Mouse (Mus musculus) neural tube, embryonic 15.5 days (tissue): ENCODE data around the gene Synj1. TPM values are rescaled to one million over a fixed set of nuclear protein-coding genes. Genes with fewer than 3 reads are reported as not detected.

ENCODE experiments used
- ATAC-seq: fragments of 200-750 bp; cut with Nextera tagmentation; 2 replicates; pipeline ENCODE4 v1.8.0; 2017; ENCODE audit warnings: mild to moderate bottlenecking, moderate TSS enrichment, moderate library complexity; ENCODE audit not compliant: low FRiP score
- H3K27ac ChIP-seq: fragments of 300-500 bp; sonication (generic); replicated peaks from 2 replicates; pipeline ENCODE4 v1.5.1; 2015; ENCODE audit warnings: mild to moderate bottlenecking, inconsistent platforms
- H3K27me3 ChIP-seq: fragments of 300-500 bp; sonication (generic); replicated peaks from 2 replicates; pipeline ENCODE4 v1.6.1; 2015; ENCODE audit warnings: inconsistent platforms
- H3K36me3 ChIP-seq: fragments of 300-500 bp; sonication (generic); 2 replicates; pipeline ENCODE4 v1.6.1; 2015; ENCODE audit warnings: inconsistent platforms
- H3K4me1 ChIP-seq: fragments of 300-500 bp; sonication (generic); 2 replicates; pipeline ENCODE4 v1.6.1; 2015; ENCODE audit warnings: inconsistent platforms
- H3K4me2 ChIP-seq: fragments of 300-500 bp; sonication (generic); 2 replicates; pipeline ENCODE4 v1.6.1; 2015; ENCODE audit warnings: inconsistent platforms, mild to moderate bottlenecking, moderate library complexity
- H3K4me3 ChIP-seq: fragments of 300-500 bp; sonication (generic); replicated peaks from 2 replicates; pipeline ENCODE4 v1.5.1; 2015; ENCODE audit warnings: mild to moderate bottlenecking, inconsistent platforms
- H3K9ac ChIP-seq: fragments of 300-500 bp; sonication (generic); replicated peaks from 2 replicates; pipeline ENCODE4 v1.6.1; 2015; ENCODE audit warnings: mild to moderate bottlenecking, inconsistent platforms
- H3K9me3 ChIP-seq: fragments of 300-500 bp; sonication (generic); replicated peaks from 2 replicates; pipeline ENCODE4 v1.6.1; 2016; ENCODE audit warnings: inconsistent platforms
- WGBS: fragments of 180-500 bp; shearing (Covaris S2); methylation state at CpG from one replicate; pipeline ENCODE4 v1.1.7; 2015; ENCODE audit warnings: mixed read lengths; 5-methylcytosine and 5-hydroxymethylcytosine counted together
- polyA plus RNA-seq: library from polyadenylated mRNA; unstranded; fragments of >200 nt; fragmentation: Nextera tagmentation; extraction: Ambion mirVana; gene quantifications from 2 replicates; pipeline ENCODE4 v1.2.1, GENCODE M21; 2015

Synj1 gene
- polyA plus RNA-seq, 1 experiment from 2014 or later = 46.2 TPM

DNA sequence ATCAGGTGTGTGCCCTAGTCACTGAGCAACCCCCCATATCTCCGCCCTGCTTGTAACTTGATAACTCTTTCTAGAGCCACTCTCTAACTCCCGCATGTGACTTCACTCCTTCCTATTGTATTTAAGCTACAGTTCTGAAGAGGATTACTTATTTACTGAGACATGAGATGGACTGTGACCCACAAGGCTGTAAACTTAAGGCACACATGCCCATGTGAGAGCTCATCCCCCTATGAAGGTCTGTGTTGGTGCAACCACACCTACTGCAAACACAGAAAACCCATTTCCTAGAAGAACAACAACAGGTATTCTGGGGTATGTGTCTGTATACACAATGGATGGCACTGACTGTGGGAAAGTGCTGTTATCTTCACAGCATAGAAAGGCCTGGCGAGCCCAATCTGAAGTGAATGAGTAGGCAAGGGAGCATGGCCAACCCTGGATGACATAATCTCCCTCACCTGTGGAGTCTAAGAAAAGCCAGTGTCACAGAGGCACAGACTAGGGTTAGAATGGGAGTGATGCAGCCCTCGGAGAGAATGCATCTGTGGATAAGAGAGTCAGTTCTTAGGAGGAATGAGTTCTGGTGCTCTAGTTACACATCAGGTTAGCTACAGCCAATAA lies 6.1 kb downstream of the Synj1 start:
- H3K27me3 ChIP-seq = no peaks in the 10 kb centered on the region
- ATAC-seq = no peak

DNA sequence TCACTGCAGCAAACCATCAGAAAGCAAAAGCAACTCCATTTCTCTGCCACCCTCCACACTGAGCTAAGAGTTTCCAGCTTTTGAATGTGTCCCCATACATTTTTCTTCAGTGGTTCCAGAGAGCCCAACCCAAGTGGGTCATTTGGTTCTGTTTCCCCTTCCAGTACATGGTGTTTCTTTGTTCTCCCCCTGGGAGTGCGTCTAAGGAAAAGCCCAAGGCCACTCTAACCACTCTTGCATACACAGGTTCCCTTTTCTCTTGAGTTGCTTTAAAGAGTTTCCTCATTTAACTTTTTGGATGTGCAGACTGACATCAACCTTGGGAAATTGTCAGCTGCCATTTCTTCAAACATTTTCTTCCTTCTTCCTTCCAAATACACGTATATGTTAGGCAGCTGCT lies 10.0 kb downstream of the Synj1 start:
- no peak overlapping the region for H3K9ac ChIP-seq
- no peak for ATAC-seq
- no peaks in the 10 kb centered on the region for H3K27me3 ChIP-seq
- H3K4me2 ChIP-seq = no peak overlapping the region
- peaks cover 4% of the 10 kb centered on the region; the same call in 1 of the 2 replicates for H3K4me1 ChIP-seq
- no peaks in the 10 kb centered on the region for H3K36me3 ChIP-seq
- WGBS = 87% methylated on average over 2 of the region's 2 CpGs
- H3K9me3 ChIP-seq = no peaks in the 10 kb centered on the region
- no peak overlapping the region for H3K4me3 ChIP-seq
- no peak overlapping the region for H3K27ac ChIP-seq

More for the DNA sequence above, 6.1 kb downstream of the Synj1 start:
- Histone ChIP-seq H3K27ac (no peak overlapping the region), H3K9ac (no peak overlapping the region), H3K36me3 (0 out of 2 replicates have a peak, but pooled peaks cover 3% of the 10 kb centered on the region), H3K9me3 (no peaks in the 10 kb centered on the region), H3K4me2 (no peak overlapping the region), H3K4me1 (peaks cover 20% of the 10 kb centered on the region), H3K4me3 (no peak overlapping the region)
- 90% methylated on average over 4 of the region's 4 CpGs for WGBS

DNA sequence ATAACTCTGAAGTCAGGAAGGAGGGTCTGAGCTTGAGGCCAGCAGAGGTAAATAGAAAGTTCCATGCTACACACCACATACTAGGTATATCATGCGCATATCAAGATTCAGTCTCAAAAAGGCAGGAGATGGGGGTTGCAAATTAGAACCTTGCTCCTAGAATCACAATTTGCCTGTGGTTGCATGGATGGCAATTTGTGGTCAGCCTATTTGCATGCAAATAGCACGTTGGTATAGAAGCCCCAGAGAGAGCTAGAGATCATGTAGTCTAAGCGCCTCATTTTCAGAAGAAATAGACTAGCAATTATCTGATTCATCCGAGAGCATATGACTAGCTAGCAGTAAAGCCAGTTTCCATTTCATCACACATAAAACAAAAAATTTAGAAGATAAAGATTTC lies 11.3 kb downstream of the Synj1 start:
- Histone ChIP-seq H3K4me1 (peaks cover 4% of the 10 kb centered on the region; the same call in 1 of the 2 replicates), H3K27ac (no peak overlapping the region), H3K9ac (no peak overlapping the region), H3K4me2 (no peak overlapping the region), H3K4me3 (no peak overlapping the region), H3K36me3 (no peaks in the 10 kb centered on the region), H3K27me3 (no peaks in the 10 kb centered on the region), H3K9me3 (no peaks in the 10 kb centered on the region)
- no peak for ATAC-seq
- whole genome bisulfite sequencing = 33% methylated on average over 4 of the region's 4 CpGs

DNA sequence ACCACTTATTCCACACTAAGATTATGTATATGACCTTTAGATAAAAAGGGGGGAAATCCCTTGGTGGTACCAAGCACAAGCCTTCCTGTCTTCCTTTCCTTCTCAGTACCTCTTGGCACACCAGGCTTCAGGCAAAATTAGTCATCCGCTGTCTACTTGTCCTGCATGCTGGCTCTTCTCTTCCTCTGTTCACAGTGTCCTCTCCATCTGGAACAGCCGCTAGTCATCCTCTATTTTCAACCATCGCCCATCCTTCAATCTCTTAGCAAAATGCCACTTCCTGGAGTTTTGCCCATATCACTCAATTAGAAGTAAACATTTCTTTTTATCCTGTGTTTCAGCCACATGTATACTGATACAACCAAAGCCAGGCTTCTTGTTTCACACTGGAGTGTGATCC lies 13.3 kb downstream of the Synj1 start:
- Histone ChIP-seq H3K27me3 (no peaks in the 10 kb centered on the region), H3K9me3 (no peaks in the 10 kb centered on the region), H3K9ac (no peak overlapping the region), H3K27ac (no peak overlapping the region), H3K36me3 (peaks cover 4% of the 10 kb centered on the region), H3K4me1 (peaks cover 4% of the 10 kb centered on the region; the same call in 1 of the 2 replicates), H3K4me2 (no peak overlapping the region), H3K4me3 (no peak overlapping the region)
- WGBS = 90% methylated on average over 3 of the region's 3 CpGs
- ATAC-seq = no peak

DNA sequence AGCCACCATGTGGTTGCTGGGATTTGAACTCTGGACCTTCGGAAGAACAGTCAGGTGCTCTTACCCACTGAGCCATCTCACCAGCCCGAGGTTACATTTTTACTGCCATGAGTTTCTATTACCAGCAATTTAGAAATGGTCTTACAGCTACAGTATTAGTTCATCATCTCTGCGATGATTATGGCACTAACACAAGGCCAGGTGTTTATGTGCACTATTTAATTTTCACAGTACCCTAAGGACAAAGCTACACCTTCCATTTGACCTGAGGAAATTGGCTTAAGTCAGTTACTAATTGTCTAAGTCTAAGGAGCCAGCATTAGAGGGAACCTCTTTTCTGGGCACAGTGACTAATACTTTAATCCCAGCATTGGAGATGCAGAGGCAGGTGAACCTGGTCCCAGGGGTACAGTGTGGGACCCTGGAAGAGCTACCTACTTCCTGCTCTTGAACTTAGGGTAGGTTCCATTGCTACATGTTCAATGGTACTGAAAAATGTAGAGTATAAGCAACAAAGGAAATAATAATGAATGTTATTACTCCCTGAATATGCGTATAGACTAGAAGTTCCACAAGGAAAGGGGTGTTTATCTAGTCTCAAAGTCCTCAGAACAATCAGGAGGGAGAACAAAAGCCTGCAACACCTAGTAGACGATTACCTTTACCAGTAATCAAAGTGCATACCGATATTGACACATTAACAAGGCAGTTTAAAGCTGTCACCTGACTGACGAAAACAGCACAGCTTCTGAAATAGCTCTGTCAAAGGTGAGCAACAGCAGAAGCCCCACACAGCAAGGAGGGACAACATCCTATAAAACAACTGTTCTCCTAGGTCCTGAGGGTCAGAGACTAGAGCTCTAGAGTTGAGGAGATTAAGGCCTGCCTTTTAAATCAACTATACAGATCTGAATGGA lies 14.5 kb downstream of the Synj1 start:
- peaks cover 9% of the 10 kb centered on the region for H3K36me3 ChIP-seq
- no peak overlapping the region for H3K4me2 ChIP-seq
- ATAC-seq = no peak
- no peak overlapping the region for H3K4me3 ChIP-seq
- no peak overlapping the region for H3K9ac ChIP-seq
- WGBS = 84% methylated on average over 7 of the region's 7 CpGs
- no peak overlapping the region for H3K27ac ChIP-seq
- H3K4me1 ChIP-seq = peaks cover 4% of the 10 kb centered on the region; the same call in 1 of the 2 replicates
- H3K9me3 ChIP-seq = no peaks in the 10 kb centered on the region
- H3K27me3 ChIP-seq = no peaks in the 10 kb centered on the region

DNA sequence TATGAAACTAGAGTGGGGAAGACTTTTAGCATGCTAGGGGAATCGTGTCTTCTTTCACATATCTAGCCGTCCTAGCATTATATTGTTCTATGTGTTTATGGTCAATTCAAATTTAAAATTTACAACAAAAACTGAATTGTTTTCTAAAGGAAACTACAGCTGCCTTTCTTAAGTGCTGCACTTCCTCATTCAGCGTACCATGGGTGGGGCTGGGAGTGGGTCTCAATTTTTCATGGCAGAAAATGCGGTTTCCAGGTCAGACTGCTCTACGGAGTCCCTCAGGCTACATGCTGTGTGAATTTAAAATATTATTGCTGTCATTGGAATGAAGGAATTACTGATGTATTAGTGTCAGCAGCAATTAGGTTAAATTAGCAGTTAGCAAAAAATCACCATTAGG lies 15.6 kb downstream of the Synj1 start:
- no peaks in the 10 kb centered on the region for H3K27me3 ChIP-seq
- H3K9me3 ChIP-seq = no peaks in the 10 kb centered on the region
- peaks cover 19% of the 10 kb centered on the region for H3K36me3 ChIP-seq
- H3K4me2 ChIP-seq = no peak overlapping the region
- no peak overlapping the region for H3K9ac ChIP-seq
- peaks cover 4% of the 10 kb centered on the region; the same call in 1 of the 2 replicates for H3K4me1 ChIP-seq
- no peak overlapping the region for H3K27ac ChIP-seq
- 79% methylated on average over 5 of the region's 5 CpGs for WGBS
- no peak for ATAC-seq
- no peak overlapping the region for H3K4me3 ChIP-seq

DNA sequence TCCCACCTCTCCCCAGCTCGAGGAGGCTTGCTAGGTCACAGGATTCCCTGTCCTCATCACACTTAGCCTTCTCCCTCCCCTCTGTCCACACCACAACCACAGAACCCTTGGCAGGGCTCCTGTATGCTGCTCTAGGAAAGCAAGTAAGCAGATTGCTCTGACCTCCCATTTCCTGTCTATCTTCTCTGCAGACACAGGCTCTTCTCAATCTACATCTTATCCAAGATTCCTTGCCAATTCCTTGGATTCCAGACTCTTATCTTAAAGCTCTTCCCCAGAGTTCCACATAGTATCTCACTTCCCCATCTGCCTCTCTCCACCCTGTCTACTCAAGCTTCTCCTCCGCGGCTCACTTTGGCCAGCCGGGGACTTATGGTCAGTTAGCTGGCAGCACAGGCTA lies 16.1 kb downstream of the Synj1 start:
- H3K27me3 ChIP-seq = no peaks in the 10 kb centered on the region
- peaks cover 23% of the 10 kb centered on the region for H3K36me3 ChIP-seq
- ATAC-seq = no peak
- H3K9ac ChIP-seq = no peak overlapping the region
- H3K4me1 ChIP-seq = peaks cover 4% of the 10 kb centered on the region; the same call in 1 of the 2 replicates
- no peak overlapping the region for H3K4me2 ChIP-seq
- no peak overlapping the region for H3K4me3 ChIP-seq
- H3K27ac ChIP-seq = no peak overlapping the region
- no peaks in the 10 kb centered on the region for H3K9me3 ChIP-seq
- WGBS = 71% methylated on average over 4 of the region's 4 CpGs

DNA sequence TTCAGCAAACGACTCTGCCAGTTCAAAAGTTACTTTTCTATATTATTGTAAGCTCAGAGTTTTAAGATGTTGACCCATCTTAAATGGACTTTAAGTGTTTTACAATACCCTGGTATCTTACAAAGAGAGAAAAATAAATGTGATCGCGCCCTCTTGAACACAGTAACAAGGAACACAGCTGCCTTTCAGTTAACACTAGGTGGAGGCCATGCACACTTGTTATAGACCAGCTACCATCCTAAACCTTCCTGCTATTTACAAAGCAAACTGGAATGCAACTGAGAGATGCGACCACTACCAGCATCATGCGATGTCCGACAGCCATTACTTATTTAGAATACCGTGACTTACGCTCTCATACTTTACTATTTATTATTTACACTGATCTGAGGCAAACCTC lies 21.9 kb downstream of the Synj1 start:
- H3K27ac ChIP-seq = no peak overlapping the region
- no peak for ATAC-seq
- 92% methylated on average over 8 of the region's 8 CpGs for whole genome bisulfite sequencing
- H3K4me2 ChIP-seq = no peak overlapping the region
- no peak overlapping the region for H3K4me3 ChIP-seq
- H3K27me3 ChIP-seq = no peaks in the 10 kb centered on the region
- H3K9ac ChIP-seq = no peak overlapping the region
- H3K36me3 ChIP-seq = peaks cover 32% of the 10 kb centered on the region
- H3K4me1 ChIP-seq = no peaks in the 10 kb centered on the region
- H3K9me3 ChIP-seq = no peaks in the 10 kb centered on the region

DNA sequence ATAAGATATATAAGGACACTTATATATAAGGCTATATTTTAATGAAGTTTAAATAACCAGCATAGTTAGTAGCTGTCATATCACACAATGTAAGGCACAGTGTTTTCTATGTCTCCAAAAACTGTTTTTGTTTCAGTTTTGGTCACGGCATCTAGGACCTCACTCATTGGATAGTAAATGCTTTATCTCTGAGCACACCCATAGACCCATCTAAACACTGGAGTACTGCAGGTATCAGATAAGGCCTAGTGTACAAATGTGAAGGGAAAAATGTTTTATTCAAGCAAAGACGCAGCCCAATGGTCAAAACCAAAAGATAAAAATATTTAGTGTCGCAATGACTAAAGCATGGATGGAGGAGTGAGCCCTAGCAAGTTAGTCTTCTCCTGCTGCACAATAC lies 22.4 kb downstream of the Synj1 start:
- H3K4me1 ChIP-seq = no peaks in the 10 kb centered on the region

DNA sequence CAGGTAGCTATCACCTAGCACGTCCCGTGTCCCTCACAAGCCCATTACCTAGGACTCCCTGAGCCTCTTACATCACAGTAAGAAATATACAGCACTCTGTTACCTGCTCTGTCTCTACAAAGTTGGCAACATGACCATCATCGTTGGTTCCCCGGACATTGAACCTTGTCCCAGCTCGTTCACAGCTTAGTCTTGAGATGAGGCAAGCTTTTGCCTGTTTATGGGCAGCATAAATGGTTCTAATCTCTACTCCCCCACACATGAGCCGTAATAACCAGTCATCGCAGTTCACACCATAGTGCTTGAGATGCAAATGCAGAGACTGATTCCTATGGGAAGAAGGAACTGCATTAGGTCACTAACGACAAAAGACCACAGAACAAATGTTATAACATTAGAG lies 23.1 kb downstream of the Synj1 start:
- Histone ChIP-seq H3K27me3 (no peaks in the 10 kb centered on the region), H3K36me3 (peaks cover 29% of the 10 kb centered on the region), H3K4me1 (no peaks in the 10 kb centered on the region), H3K9me3 (no peaks in the 10 kb centered on the region), H3K4me2 (no peak overlapping the region), H3K27ac (no peak overlapping the region), H3K9ac (no peak overlapping the region), H3K4me3 (no peak overlapping the region)
- 89% methylated on average over 8 of the region's 8 CpGs for WGBS
- ATAC-seq = no peak

More for the DNA sequence above, 22.4 kb downstream of the Synj1 start:
- Histone ChIP-seq H3K27me3 (no peaks in the 10 kb centered on the region), H3K4me3 (no peak overlapping the region), H3K9ac (no peak overlapping the region), H3K4me2 (no peak overlapping the region), H3K9me3 (no peaks in the 10 kb centered on the region), H3K36me3 (peaks cover 32% of the 10 kb centered on the region), H3K27ac (no peak overlapping the region)
- no peak for ATAC-seq
- 97% methylated on average over 3 of the region's 3 CpGs for WGBS

DNA sequence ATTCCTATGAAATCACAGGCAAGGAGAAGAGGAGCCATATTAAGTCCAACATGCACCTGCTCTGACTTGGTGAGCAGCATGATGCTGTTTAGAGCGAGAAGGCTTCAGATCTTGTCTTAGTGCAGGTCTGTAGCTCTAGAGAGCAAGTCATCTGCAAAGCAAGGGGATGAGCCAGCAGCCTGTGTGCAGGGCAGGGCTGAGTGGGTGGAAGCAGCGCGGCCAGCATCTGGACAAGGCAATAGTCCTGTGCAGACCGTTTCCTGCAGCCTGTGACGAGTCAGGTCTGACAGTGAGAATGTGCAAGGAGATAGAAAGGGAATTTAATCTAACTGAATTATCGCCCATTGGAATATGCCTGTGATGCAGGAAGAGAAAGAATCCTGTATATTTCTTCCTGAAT lies 40.1 kb downstream of the Synj1 start:
- Histone ChIP-seq H3K27me3 (no peaks in the 10 kb centered on the region), H3K36me3 (peaks cover 60% of the 10 kb centered on the region), H3K9me3 (no peaks in the 10 kb centered on the region), H3K27ac (no peak overlapping the region), H3K4me1 (no peaks in the 10 kb centered on the region), H3K9ac (no peak overlapping the region), H3K4me2 (no peak overlapping the region), H3K4me3 (no peak overlapping the region)
- no peak for ATAC-seq
- WGBS = 93% methylated on average over 6 of the region's 6 CpGs

DNA sequence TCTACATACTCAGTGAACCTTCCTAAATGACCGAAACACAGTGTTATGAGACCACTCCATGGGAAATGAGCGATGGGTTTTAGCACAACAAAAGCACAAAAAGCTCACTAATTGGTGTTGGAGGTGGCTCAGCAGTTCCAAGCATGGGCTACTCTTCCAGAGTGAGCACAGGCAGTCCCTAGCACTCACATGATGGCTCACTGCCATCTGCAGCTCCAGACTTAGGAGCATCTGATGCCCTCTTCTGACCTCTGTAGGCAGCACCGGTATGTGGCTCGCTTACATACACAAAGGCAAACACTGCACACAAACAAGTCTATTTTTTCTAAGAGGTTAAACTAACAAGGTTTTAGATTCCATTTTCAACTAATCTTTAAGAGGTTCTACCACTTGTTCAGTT lies 44.9 kb downstream of the Synj1 start:
- Histone ChIP-seq H3K27me3 (no peaks in the 10 kb centered on the region), H3K27ac (no peak overlapping the region), H3K4me3 (no peak overlapping the region), H3K9me3 (no peaks in the 10 kb centered on the region), H3K4me2 (no peak overlapping the region), H3K36me3 (peaks cover 64% of the 10 kb centered on the region), H3K9ac (no peak overlapping the region), H3K4me1 (no peaks in the 10 kb centered on the region)
- no peak for ATAC-seq
- 87% methylated on average over 4 of the region's 4 CpGs for WGBS
